Mouse (Mus musculus): ENCODE data around the gene Sema5a. TPM values are rescaled to one million over a fixed set of nuclear protein-coding genes. Genes with fewer than 3 reads are reported as not detected.

Sema5a gene
- polyA plus RNA-seq, 1 experiment from 2014 or later: 9.2 TPM

DNA sequence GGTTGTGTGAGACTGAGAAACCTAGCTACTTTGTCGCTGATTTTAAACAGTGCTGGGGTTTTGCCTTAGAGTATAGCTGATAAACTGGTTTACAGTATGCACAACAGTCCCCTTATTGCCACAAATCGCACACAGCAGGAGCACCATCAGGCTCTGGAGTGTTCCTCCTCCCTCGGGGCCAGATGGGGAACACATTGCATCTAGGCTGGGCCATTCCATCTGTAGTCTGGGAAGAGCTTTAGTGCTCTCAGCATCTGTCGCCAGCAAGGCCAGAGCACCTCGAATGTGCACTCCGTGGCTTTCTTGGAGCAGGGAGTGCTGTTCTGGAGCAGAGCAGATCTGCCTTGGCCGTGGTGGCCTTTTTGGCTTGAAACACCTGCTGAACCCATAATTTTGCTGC, 79.5 kb downstream of the Sema5a start:
- no peak for ATAC-seq

DNA sequence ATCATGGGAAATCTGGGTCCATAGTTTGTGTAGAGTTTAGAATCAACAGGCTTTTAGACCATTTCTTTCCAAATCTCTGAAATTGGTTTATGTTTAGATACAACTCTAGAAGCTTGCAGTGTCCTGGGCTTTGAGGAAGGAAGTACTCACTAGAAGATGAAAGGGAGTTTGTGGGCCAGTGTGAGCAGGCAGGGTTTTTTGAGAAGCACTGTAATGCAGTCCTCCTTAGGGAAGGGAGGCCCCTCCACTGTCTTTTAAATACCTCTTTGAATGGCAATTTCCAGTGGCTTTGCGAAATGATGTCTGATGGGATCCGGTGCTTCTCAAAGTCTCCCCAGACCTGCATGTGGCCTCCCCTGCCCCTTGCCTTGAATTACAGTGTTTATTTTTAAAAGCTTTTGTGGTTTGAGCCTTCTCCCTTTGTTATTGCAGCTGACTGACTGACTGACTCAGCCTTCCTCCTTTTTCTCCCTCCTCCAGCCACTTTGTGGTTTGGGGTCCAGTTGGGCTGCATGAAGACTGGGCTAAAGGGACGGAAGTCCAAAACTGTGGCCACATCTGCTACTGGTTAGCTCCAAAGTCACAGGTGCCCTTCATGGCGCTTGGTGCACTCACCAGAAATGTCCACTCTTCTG, 83.9 kb downstream of the Sema5a start:
- ATAC-seq (no peak), DNase-seq (ENCODE audit: low spot score) (no peak)
- Histone ChIP-seq H3K27ac (ENCODE audit: low read length) (no peak overlapping the region), H3K9ac (replicated peaks; ENCODE audit: low read depth) (no peak overlapping the region), H3K4me1 (ENCODE audit: insufficient read depth, low read depth, low read length) (no peaks in the 10 kb centered on the region), H3K9me3 (ENCODE audit: low read length) (no peaks in the 10 kb centered on the region), H3K36me3 (ENCODE audit: insufficient read depth, low read length) (no peaks in the 10 kb centered on the region), H3K27me3 (replicated peaks; ENCODE audit: insufficient read depth, low read length) (no peaks in the 10 kb centered on the region), H3K4me2 (replicated peaks; ENCODE audit: low read depth, low read length) (no peak overlapping the region), H3K4me3 (ENCODE audit: low read depth, low read length) (no peak overlapping the region)
- 70% methylated on average over 4 of the region's 4 CpGs for whole genome bisulfite sequencing
- TF ChIP-seq CTCF (IDR thresholded peaks at IDR 0.05) (no peak), EP300 (IDR thresholded peaks at IDR 0.05) (no peak)

More for the DNA sequence above, 79.5 kb downstream of the Sema5a start:
- no peaks in the 10 kb centered on the region for H3K4me1 ChIP-seq (ENCODE audit: insufficient read depth, low read depth, low read length)
- H3K4me2 ChIP-seq (replicated peaks; ENCODE audit: low read depth, low read length): no peak overlapping the region
- 60% methylated on average over 7 of the region's 7 CpGs for WGBS
- TF ChIP-seq EP300 (IDR thresholded peaks at IDR 0.05) (no peak), CTCF (IDR thresholded peaks at IDR 0.05) (no peak)
- no peak for DNase-seq (ENCODE audit: low spot score)
- no peak overlapping the region for H3K27ac ChIP-seq (ENCODE audit: low read length)
- H3K9me3 ChIP-seq (ENCODE audit: low read length): no peaks in the 10 kb centered on the region
- no peak overlapping the region for H3K9ac ChIP-seq (replicated peaks; ENCODE audit: low read depth)
- no peaks in the 10 kb centered on the region for H3K36me3 ChIP-seq (ENCODE audit: insufficient read depth, low read length)
- H3K4me3 ChIP-seq (ENCODE audit: low read depth, low read length): no peak overlapping the region
- no peaks in the 10 kb centered on the region for H3K27me3 ChIP-seq (replicated peaks; ENCODE audit: insufficient read depth, low read length)

DNA sequence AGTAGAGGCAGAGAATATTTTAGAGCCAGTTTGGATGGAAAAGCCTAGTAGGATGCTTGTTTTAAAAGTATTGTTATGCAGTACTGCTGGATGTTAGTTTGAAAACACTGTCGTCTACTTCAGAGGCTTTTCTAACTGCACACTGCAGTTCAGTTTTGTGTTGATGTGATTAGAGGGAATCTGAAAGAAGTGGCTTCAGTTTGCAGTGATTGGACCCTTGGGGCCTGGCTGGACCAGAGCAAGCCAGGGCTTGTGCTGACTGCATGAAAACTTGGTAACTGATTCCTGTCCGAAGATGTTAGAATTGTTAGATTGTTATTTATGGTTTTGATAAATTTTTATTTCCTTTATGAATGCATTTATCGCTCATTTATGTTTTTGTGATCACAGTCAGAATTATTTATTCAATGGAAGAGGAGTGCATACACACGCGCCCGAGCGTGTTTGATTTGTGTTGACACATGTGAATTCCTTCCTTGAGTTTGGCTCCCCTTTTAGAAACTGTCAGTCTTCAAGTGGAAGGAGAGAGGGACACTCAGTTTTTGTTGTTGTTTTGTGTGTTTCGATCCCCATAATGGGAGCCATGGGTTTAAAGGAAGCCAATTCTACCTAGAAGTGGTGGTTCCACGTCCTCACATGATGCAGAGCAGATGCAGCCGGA, 85.2 kb downstream of the Sema5a start:
- 70% methylated on average over 10 of the region's 10 CpGs for WGBS
- no peak overlapping the region for H3K9ac ChIP-seq (replicated peaks; ENCODE audit: low read depth)
- no peaks in the 10 kb centered on the region for H3K9me3 ChIP-seq (ENCODE audit: low read length)

DNA sequence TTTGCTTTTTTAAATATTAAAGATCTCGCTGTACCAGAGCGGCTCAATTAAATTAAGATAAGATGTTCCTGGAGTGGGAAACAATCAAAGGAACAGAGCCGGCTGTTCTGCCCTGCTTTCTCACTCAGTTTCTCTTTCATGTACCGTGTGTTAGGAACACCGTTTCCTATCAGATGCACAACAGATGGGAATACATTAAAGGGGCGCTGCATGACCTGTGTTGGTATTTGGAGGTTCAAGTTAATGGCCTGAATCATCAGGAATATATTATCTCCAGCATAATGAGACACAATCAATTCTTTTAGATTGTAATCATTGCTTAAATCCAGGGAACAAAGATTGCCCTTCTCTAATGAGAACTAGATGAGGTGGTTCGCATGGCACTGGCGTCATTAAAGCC, 85.8 kb downstream of the Sema5a start:
- Histone ChIP-seq H3K4me3 (ENCODE audit: low read depth, low read length) (no peak overlapping the region), H3K36me3 (ENCODE audit: insufficient read depth, low read length) (no peaks in the 10 kb centered on the region), H3K27ac (ENCODE audit: low read length) (no peak overlapping the region), H3K27me3 (replicated peaks; ENCODE audit: insufficient read depth, low read length) (no peaks in the 10 kb centered on the region), H3K9me3 (ENCODE audit: low read length) (no peaks in the 10 kb centered on the region), H3K4me1 (ENCODE audit: insufficient read depth, low read depth, low read length) (no peaks in the 10 kb centered on the region), H3K9ac (replicated peaks; ENCODE audit: low read depth) (no peak overlapping the region), H3K4me2 (replicated peaks; ENCODE audit: low read depth, low read length) (no peak overlapping the region)
- DNase-seq (ENCODE audit: low spot score) (no peak), ATAC-seq (no peak)
- TF ChIP-seq CTCF (IDR thresholded peaks at IDR 0.05) (no peak), EP300 (IDR thresholded peaks at IDR 0.05) (no peak)
- 64% methylated on average over 8 of the region's 8 CpGs for WGBS

More for the DNA sequence above, 85.2 kb downstream of the Sema5a start:
- Histone ChIP-seq H3K4me1 (ENCODE audit: insufficient read depth, low read depth, low read length) (no peaks in the 10 kb centered on the region), H3K4me3 (ENCODE audit: low read depth, low read length) (no peak overlapping the region), H3K36me3 (ENCODE audit: insufficient read depth, low read length) (no peaks in the 10 kb centered on the region), H3K27me3 (replicated peaks; ENCODE audit: insufficient read depth, low read length) (no peaks in the 10 kb centered on the region), H3K4me2 (replicated peaks; ENCODE audit: low read depth, low read length) (no peak overlapping the region), H3K27ac (ENCODE audit: low read length) (no peak overlapping the region)
- TF ChIP-seq EP300 (IDR thresholded peaks at IDR 0.05) (no peak), CTCF (IDR thresholded peaks at IDR 0.05) (no peak)
- ATAC-seq (no peak), DNase-seq (ENCODE audit: low spot score) (no peak)

DNA sequence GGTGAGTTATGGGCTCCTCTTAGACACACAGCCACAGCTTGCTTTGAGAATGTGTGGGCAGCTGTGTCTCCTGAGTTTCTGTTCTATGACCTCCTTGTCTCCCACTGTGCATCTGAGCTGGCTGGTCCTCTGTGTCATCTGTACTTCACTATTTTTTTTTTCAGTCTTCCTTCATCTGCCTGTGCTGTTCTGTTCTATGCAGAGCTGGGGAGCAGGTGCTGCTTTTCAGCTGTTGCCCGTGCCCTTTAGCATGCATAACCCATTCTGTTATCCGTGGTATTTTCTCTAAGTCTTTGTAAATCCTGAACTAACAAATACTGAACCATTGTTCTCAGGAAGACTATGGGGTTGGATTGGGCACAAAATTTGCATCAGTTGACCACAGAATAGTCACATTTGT, 86.4 kb downstream of the Sema5a start:
- no peak for DNase-seq (ENCODE audit: low spot score)
- Histone ChIP-seq H3K27me3 (replicated peaks; ENCODE audit: insufficient read depth, low read length) (no peaks in the 10 kb centered on the region), H3K4me2 (replicated peaks; ENCODE audit: low read depth, low read length) (no peak overlapping the region), H3K9me3 (ENCODE audit: low read length) (no peaks in the 10 kb centered on the region), H3K4me3 (ENCODE audit: low read depth, low read length) (no peak overlapping the region), H3K9ac (replicated peaks; ENCODE audit: low read depth) (no peak overlapping the region), H3K27ac (ENCODE audit: low read length) (no peak overlapping the region), H3K36me3 (ENCODE audit: insufficient read depth, low read length) (no peaks in the 10 kb centered on the region), H3K4me1 (ENCODE audit: insufficient read depth, low read depth, low read length) (no peaks in the 10 kb centered on the region)
- ATAC-seq: no peak
- 88% methylated on average over 2 of the region's 2 CpGs for WGBS
- TF ChIP-seq CTCF (IDR thresholded peaks at IDR 0.05) (no peak), EP300 (IDR thresholded peaks at IDR 0.05) (no peak)

DNA sequence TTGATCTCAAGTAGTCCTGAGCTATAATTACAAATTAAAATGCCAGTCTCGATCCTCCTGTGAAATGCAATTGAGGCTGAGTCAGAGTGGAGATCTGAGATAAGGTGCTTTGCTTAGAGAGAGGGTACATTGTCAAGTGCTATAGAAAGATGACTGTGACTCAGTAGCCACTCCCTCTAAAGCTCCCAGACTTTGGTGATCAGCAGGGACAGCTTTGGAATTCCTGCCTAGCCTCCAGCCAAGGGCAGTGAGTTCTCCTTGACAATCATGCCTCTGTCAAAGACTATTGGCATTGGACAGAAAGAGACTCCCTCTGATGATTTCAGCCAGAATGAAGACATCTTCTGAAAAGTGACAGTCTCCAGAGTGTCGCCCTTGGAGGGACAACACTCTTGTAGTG, 88.8 kb downstream of the Sema5a start:
- H3K4me1 ChIP-seq (ENCODE audit: insufficient read depth, low read depth, low read length): no peaks in the 10 kb centered on the region
- H3K4me3 ChIP-seq (ENCODE audit: low read depth, low read length): no peak overlapping the region
- H3K27ac ChIP-seq (ENCODE audit: low read length): no peak overlapping the region
- no peaks in the 10 kb centered on the region for H3K36me3 ChIP-seq (ENCODE audit: insufficient read depth, low read length)
- H3K4me2 ChIP-seq (replicated peaks; ENCODE audit: low read depth, low read length): no peak overlapping the region
- WGBS: 77% methylated on average over 2 of the region's 2 CpGs
- ATAC-seq: no peak
- no peaks in the 10 kb centered on the region for H3K27me3 ChIP-seq (replicated peaks; ENCODE audit: insufficient read depth, low read length)
- no peak overlapping the region for H3K9ac ChIP-seq (replicated peaks; ENCODE audit: low read depth)
- H3K9me3 ChIP-seq (ENCODE audit: low read length): no peaks in the 10 kb centered on the region
- TF ChIP-seq EP300 (IDR thresholded peaks at IDR 0.05) (no peak), CTCF (IDR thresholded peaks at IDR 0.05) (no peak)
- DNase-seq (ENCODE audit: low spot score): no peak
